Mouse (Mus musculus) Patski (cell line): ENCODE measurements around the gene Spock2. TPM values are rescaled to one million over a fixed set of nuclear protein-coding genes. Genes with fewer than 3 reads are reported as not detected.

ENCODE experiments used
- ATAC-seq: fragments of 100-300 bp; one replicate; pipeline ENCODE4 v1.8.0; 2021
- CTCF ChIA-PET: fragments of 350-600 bp; sonication (Branson Sonifier 250); formaldehyde crosslinking; loops from one replicate; lab custom pipeline; 2022; ENCODE audit warnings: inconsistent platforms; lab: Charles Lee
- POLR2A ChIA-PET: fragments of 350-600 bp; sonication (Branson Sonifier 250); formaldehyde crosslinking; loops from one replicate; lab custom pipeline; 2022; ENCODE audit warnings: antibody characterized with exemption, inconsistent platforms; lab: Charles Lee
- DNase-seq: peaks from one replicate; pipeline ENCODE4 v3.0.0-alpha.2; 2011; ENCODE audit warnings: low read depth, low spot score
- H3K27me3 ChIP-seq: fragments of 371-371 bp; one replicate; pipeline ENCODE4 v1.5.1; 2021
- CTCF ChIP-seq: fragments of 100-300 bp; IDR thresholded peaks from one replicate; pipeline ENCODE4 v1.5.1; 2021
- in situ Hi-C: fragments of 300-500 bp; cut with MboI; formaldehyde crosslinking; loops from 3 replicates; pipeline ENCODE4 v1.11.1; 2018; ENCODE audit warnings: low pct_unique_long_range_greater_than_20kb, mixed read lengths
- polyA plus RNA-seq: library from polyadenylated mRNA; unstranded; gene quantifications from one replicate; pipeline ENCODE4 v1.2.3, GENCODE M21; 2021

The Spock2 gene
- polyA plus RNA-seq, 1 experiment from 2014 or later, result 0.08 TPM

DNA sequence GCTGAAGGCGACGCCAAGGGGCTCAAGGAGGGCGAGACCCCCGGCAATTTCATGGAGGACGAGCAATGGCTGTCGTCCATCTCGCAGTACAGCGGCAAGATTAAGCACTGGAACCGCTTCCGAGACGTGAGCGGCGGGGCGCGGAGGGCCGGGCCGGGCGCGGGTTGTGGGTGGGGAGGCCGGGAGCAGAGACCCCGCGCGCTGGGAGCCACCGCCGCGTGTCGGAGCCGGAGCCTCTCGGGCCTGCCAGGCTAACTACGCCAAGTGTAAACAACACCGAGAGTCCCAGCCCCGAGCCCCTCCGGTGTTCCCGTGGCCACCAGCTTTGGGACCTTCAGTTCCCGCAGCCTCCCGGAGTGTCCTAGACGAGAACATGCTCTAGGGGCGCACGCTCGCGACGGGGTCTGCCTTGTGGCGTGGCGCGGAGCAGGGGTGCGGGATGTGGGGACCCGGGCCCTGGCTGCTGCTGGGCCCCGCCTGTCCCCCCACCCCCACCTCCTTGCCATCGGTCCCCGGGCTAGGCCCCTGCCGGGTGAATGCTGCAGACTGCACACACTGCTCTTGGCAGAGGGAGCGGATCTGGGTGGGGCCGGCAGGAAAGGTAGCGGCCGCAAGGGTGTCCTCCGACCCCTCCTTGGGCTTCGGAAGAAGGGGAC lies 640 bp downstream of the Spock2 start:
- CTCF ChIA-PET, result no interaction called here
- ATAC-seq (peak; percentile 9), DNase-seq (no peak)
- peaks cover 10% of the 10 kb centered on the region for H3K27me3 ChIP-seq
- no peak for TF ChIP-seq CTCF
- POLR2A ChIA-PET, result no interaction called here
- in situ Hi-C loops, result no loop called here

- DNase-seq, result no peak
- no peak for TF ChIP-seq CTCF
- in situ Hi-C loops, result no loop called here
- ChIA-PET CTCF (interaction anchor here (1.2 kb wide), 1 partner anchor 137 kb away, joined by 3 read pairs; no protein-coding TSS in a partner anchor), POLR2A (no interaction called here)
- no peak for ATAC-seq
- peaks cover 10% of the 10 kb centered on the region for H3K27me3 ChIP-seq
Observed at GRCm38 (mm10) chr10:60107448-60107847, 1.4 kb downstream of the Spock2 start.

DNA sequence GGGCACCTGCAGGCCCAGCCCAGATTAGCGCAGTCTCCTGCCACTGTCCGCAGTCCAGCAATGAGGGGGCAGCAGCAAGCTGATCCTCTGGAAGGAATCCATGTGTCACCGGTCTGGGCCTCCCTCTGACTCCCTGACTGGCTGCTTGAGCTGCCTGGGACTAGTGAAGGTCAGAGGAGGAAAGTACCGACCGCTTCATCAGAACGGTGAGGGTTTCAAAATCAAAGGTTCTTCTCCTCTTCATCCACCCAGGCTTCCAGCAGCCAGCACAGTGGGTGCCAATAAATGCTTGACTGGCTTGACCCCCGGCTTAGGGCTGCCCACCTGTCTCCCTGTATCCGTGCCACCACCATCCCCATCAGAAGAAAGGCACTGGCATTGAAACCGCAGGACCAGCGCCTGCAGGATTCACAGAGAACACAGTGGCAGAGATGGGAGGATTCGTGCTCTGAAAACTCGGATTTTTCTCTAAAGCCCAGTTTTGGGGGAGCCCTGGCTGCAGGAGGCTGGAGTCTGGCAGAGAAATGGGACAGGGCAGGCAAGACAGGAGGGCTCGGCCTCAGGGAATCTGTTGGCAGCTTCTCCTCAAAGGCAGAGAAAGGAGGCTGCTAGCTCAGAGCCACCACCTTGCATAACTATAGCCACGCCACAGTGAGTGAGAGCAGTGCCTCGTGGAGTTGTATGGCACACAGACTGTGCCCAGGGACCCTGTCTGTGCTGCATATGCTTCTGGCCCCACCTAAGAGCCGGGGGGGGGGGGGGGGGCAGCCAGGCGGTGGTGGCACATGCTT lies 2.5 kb downstream of the Spock2 start:
- in situ Hi-C loops, result no loop called here
- ATAC-seq (no peak), DNase-seq (no peak)
- ChIA-PET POLR2A (no interaction called here), CTCF (interaction anchor here (1.2 kb wide), 1 partner anchor 136 kb away, joined by 3 read pairs; no protein-coding TSS in a partner anchor)
- peaks cover 10% of the 10 kb centered on the region for H3K27me3 ChIP-seq
- TF ChIP-seq CTCF, result no peak

GRCm38 (mm10) chr10:60109336-60109735 lies 3.3 kb downstream of the Spock2 start:
- in situ Hi-C loops, result no loop called here
- peaks cover 10% of the 10 kb centered on the region for H3K27me3 ChIP-seq
- ATAC-seq (no peak), DNase-seq (no peak)
- POLR2A ChIA-PET, result no interaction called here
- no peak for TF ChIP-seq CTCF
- CTCF ChIA-PET, result no interaction called here

DNA sequence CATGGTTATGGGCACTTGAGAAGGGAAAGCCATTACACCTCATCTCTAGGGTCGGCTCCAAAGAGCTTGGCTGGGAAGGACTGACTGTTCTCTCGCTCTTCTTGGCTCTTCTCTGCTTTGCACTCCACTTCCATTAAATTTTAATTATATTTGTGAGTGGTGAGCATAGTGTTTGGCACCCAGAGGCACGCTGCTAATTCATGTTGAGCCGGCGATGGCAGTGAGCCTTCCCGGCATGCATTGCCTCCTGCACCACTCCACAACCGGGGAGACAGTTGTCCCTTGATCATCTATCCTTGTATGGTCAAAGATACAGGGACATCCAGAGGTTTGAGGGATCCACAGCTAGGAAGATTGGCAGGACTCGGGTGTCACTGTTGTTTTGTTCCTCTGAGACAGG lies 4.0 kb downstream of the Spock2 start:
- no peak for TF ChIP-seq CTCF
- no peak for ATAC-seq
- no peak for DNase-seq
- in situ Hi-C loops, result no loop called here
- ChIA-PET POLR2A (no interaction called here), CTCF (no interaction called here)
- peaks cover 10% of the 10 kb centered on the region for H3K27me3 ChIP-seq

GRCm38 (mm10) chr10:60110908-60111475 lies 5.0 kb downstream of the Spock2 start:
- no peak for TF ChIP-seq CTCF
- H3K27me3 ChIP-seq, result peaks cover 10% of the 10 kb centered on the region
- POLR2A ChIA-PET, result no interaction called here
- DNase-seq (no peak), ATAC-seq (no peak)
- in situ Hi-C loops, result no loop called here
- CTCF ChIA-PET, result no interaction called here

GRCm38 (mm10) chr10:60113965-60114690 lies 8.1 kb downstream of the Spock2 start:
- TF ChIP-seq CTCF, result no peak
- in situ Hi-C loops, result no loop called here
- ATAC-seq (no peak), DNase-seq (no peak)
- CTCF ChIA-PET, result no interaction called here
- no peaks in the 10 kb centered on the region for H3K27me3 ChIP-seq
- POLR2A ChIA-PET, result no interaction called here

GRCm38 (mm10) chr10:60115345-60116185 lies 9.5 kb downstream of the Spock2 start:
- ATAC-seq (no peak), DNase-seq (no peak)
- H3K27me3 ChIP-seq, result no peaks in the 10 kb centered on the region
- CTCF ChIA-PET, result interaction anchor here (1.0 kb wide), 1 partner anchor 216 kb away, joined by 3 read pairs; no protein-coding TSS in a partner anchor
- TF ChIP-seq CTCF, result no peak
- in situ Hi-C loops, result no loop called here
- POLR2A ChIA-PET, result interaction anchor here (1.0 kb wide), 1 partner anchor 19 kb away, joined by 3 read pairs; no protein-coding TSS in a partner anchor

GRCm38 (mm10) chr10:60116997-60117396 lies 11.0 kb downstream of the Spock2 start:
- ATAC-seq, result no peak
- DNase-seq, result no peak
- H3K27me3 ChIP-seq, result no peaks in the 10 kb centered on the region
- in situ Hi-C loops, result no loop called here
- ChIA-PET CTCF (no interaction called here), POLR2A (no interaction called here)
- no peak for TF ChIP-seq CTCF

GRCm38 (mm10) chr10:60118464-60118863 lies 12.4 kb downstream of the Spock2 start:
- in situ Hi-C loops, result no loop called here
- no peak for ATAC-seq
- no peak for DNase-seq
- H3K27me3 ChIP-seq, result no peaks in the 10 kb centered on the region
- POLR2A ChIA-PET, result no interaction called here
- CTCF ChIA-PET, result no interaction called here
- no peak for TF ChIP-seq CTCF
